Mouse (Mus musculus) cerebral cortex, adult 2 months (tissue): Measurements from ENCODE around the gene Borcs5.

Experiments used
- WGBS: fragments of 180-500 bp; shearing (Covaris S2); methylation state at CpG from one replicate; pipeline ENCODE4 v1.1.7; 2018; 5-methylcytosine and 5-hydroxymethylcytosine counted together

Borcs5 gene

DNA sequence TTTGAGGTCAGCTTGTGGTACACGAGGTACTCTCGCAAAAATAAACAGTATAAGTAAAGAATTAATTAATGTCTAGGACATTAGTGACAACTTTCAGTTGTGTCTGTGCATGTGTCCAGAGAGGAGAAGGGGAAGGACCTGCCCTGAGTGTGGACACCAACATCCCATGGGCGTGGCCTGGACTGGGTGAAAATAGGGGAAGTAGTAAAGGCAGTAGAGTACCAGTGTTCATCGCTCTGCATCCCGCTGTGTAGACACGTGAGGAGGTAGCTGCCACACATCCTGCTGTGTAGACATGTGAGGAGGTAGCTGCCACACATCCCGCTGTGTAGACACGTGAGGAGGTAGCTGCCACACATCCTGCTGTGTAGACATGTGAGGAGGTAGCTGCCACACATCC is 34.4 kb downstream of the Borcs5 start:
- 83% methylated on average over 8 of the region's 8 CpGs for WGBS

- WGBS, result 60% methylated on average over 4 of the region's 4 CpGs
Measured at GRCm38 (mm10) chr6:134677504-134677903, 38.2 kb downstream of the Borcs5 start.

GRCm38 (mm10) chr6:134678037-134678436 is 38.7 kb downstream of the Borcs5 start:
- 92% methylated on average over 3 of the region's 3 CpGs for WGBS

DNA sequence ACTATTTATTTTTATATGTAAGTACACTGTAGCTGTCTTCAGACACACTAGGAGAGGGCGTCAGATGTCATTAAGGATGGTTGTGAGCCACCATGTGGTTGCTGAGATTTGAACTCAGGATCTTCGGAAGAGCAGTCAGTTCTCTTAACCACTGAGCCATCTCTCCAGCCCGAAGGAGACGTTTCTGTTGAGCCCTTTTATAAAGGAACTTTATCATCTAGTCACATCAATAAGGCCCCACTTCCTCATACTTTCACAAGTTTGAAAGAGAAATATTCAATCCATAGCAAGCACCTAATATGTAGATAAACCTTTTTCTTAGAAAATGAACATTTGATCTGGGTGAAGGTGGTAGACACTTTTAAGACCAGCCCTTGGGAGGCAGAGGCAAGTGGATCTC is 40.0 kb downstream of the Borcs5 start:
- 96% methylated on average over 4 of the region's 4 CpGs for WGBS

DNA sequence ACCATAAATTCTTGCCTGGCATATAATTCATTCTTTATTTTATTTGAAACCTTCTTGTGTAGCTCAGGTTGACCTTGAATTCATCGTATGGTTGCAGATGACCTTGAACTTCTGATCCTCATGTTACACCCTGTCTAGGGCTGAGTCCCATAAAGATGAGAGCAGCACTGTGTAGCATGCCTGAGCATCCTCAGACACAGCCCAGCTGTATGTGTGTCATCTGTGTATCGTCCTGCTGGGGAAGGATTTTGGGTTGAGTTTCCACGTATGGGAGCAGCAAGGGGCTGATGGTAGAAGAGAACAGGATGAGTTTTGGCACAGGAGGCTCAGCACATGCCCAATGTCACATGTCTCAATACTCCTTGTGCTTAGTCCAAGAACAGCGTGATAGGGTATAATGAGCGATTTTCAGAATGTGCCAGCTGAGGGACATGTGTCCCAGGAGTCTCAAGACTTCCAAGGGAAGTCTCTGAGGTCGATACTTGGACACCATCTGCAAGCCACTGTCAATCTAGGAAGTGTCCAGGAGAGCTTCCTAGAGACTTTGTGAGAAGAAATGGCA is 45.1 kb downstream of the Borcs5 start:
- 66% methylated on average over 6 of the region's 6 CpGs for WGBS

GRCm38 (mm10) chr6:134685040-134685439 is 45.7 kb downstream of the Borcs5 start:
- WGBS, result 71% methylated on average over 2 of the region's 2 CpGs

- WGBS, result 93% methylated on average over 6 of the region's 6 CpGs
Measured at GRCm38 (mm10) chr6:134685515-134685914, 46.2 kb downstream of the Borcs5 start.

DNA sequence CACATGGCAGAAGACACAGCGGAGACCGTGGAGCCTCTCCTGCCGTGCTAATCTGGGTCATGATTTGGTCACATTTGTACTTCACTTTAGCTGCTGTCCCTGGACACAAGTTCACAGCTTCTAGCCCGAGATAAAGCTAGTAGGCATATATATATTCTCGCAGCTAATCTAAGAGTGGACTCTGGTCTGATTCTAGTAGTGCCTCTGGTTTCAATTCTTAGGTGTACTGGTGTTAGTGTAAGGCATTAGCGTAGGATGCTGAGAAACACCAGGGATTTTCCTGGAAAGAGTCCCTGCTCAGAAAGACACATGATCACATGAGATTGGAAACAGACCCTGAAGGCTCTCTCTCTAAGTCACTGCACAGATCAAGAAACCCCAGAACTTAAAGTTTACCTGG is 55.2 kb downstream of the Borcs5 start:
- 84% methylated on average over 6 of the region's 6 CpGs for whole genome bisulfite sequencing

DNA sequence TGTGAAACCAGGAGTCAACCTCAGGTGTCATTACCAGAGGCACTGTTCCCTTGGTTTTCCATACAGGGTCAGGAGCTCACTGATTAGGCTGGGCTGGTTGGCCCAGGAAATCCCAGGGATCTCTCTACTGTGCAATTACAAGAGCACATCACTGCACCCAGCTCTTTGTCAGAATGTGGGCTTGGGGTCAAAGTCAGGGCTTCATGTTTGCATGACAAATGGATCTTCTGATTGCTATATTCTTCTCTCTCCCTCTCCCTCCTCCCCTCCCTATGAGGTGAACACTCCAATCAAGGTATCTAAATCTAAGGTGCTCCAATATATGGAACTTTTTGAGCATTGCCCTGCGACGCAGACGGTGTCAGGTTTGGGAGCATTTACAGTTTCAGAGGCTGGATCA is 55.7 kb downstream of the Borcs5 start:
- WGBS, result 98% methylated on average over 3 of the region's 3 CpGs

DNA sequence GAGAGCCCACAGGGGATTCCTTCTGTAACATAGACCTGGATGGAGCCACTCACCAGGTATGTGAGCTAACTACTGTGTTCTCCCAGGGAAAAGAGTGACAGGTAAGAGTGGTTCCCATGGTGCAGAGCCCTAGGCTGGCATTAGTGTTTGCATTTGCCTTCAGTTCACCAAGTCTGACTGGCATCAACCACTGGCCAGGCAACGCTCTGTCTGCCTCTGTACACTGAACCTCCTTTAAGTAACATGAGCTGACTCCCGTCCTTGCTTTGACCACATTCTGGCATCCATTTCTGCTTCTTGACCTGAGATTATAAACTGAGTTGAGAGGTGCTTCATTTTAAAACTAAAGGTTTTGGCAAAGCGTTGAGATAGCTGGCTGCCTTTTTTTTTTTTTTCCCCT is 56.3 kb downstream of the Borcs5 start:
- WGBS, result 85% methylated on average over 3 of the region's 3 CpGs

- WGBS, result 56% methylated on average over 4 of the region's 4 CpGs
Measured at GRCm38 (mm10) chr6:134696146-134696545, 56.8 kb downstream of the Borcs5 start.

DNA sequence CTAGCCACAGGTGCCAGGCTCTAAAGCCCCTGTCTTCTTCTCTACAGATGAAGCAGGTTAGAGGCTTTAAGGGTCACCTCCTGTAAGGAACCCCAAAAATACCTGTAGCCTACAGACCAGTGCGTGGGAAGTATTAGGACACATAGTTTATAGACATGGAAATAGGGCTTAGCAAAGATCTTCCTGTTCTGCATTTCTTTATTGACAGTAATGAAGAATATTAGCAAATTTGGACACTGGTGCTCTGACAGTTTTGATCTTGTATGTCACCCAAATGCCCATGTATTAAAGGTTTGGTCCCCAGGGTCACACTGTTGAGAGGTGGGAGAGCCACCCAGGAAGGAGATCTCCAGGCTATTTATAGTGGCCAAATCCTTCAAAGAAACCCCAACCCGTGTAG is 57.2 kb downstream of the Borcs5 start:
- WGBS, result 57% methylated on average over 2 of the region's 2 CpGs

GRCm38 (mm10) chr6:134698243-134698642 is 58.9 kb downstream of the Borcs5 start:
- 99% methylated on average over 5 of the region's 5 CpGs for WGBS

DNA sequence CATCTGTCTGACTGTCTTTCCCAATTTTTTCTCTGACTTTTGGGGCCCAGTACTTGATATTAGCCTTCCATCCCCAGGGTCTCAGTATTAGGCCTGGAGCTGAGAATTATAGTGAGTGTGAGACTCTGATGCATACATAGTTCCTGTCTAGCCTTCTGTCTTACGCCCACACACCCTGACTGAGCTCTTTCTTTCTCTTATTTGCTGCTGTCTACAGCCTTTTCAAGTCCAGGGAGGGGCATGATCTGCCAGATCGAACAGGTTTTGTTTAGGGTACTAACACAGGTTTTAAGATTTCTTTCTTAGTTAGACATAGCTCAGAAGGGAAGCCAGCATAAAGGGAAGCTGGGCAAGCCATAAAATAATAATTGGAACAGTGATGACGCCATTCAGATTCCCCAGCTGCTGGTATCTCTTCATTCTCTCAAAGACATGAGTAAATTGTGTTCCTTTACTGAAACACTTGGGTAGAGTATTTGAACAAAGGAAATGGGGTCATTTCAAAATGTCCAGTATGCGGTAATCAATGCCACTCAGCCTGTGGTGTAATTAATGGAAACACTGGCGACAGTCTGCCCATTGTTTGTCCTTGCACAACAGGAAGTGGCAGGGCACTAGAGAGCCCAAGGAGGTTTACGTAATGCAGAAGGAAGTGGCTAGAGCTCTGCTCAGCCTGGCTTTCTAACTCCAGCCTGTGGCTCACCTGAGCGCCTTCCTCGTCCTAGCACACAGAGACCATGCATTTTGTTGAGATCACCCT is 61.3 kb downstream of the Borcs5 start:
- 57% methylated on average over 8 of the region's 8 CpGs for WGBS

DNA sequence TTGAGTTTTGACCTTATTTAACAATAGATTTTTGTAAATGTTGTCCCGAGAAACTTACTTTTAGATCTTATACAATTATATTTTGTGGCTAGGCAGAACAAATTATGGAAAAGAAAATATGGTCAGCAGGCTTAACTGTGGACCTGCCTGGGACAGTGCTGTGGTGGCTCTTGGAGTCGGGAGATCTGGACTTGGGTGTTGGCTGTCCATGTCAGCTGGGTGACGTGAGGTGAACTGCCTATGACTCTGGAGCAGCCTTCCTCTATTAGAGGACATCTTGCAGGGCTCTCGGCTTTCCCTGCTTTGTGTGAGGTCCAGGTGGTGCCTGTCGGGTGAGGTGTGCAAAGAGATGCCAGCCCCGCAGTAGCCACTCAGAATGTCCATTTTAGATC is 61.9 kb downstream of the Borcs5 start:
- WGBS, result 90% methylated on average over 6 of the region's 6 CpGs

DNA sequence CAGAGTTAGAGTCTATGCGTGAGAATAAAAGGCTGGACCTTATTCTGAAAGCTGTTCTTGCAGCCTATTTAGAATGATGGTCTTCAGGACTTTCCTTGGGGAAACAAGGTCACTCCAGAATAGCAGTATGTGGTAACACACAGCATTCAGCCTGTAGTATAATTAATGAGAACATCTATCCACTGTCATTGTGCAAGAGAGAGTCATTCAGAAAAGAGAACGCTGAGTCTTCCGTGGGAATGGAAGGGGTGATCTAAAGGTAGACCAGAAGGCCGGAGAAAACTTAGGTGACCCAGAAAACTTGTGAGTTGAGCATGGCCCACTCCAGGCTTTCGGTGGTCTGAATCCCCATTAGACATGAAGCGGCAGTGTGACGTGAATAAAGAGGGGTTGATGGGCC is 62.9 kb downstream of the Borcs5 start:
- WGBS, result 97% methylated on average over 7 of the region's 7 CpGs

DNA sequence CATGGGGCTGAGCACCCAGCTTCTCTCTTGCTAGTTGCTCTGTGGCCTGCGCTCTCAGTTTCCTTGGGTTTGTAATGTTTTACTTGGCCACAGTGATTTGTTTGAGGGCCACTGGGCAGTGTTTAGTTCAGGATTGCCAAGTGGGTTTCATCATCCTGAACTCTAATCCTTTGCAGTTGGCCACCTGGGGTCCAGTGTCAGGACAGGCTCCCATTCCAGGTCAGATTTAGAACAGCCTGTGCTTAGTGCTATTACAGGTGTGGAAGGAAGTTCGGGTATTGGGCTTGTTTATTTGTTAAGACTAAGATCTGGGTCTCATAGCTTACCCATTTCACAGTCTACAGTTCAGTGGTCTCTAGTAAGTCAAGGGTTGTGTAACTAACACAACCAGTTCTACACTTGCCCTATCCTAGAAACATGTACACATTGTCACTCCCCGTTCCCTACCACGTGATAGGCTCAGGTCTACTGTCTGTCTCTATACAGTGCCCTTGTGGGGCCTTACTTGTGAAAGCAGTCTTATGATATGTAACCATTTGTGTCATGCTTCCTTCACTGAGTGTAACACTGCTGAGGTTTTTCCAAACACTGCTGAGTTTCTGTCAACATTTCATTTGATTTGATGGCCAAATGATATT is 63.9 kb downstream of the Borcs5 start:
- 92% methylated on average over 4 of the region's 4 CpGs for WGBS

GRCm38 (mm10) chr6:134706467-134706866 is 67.2 kb downstream of the Borcs5 start:
- 67% methylated on average over 4 of the region's 4 CpGs for WGBS

DNA sequence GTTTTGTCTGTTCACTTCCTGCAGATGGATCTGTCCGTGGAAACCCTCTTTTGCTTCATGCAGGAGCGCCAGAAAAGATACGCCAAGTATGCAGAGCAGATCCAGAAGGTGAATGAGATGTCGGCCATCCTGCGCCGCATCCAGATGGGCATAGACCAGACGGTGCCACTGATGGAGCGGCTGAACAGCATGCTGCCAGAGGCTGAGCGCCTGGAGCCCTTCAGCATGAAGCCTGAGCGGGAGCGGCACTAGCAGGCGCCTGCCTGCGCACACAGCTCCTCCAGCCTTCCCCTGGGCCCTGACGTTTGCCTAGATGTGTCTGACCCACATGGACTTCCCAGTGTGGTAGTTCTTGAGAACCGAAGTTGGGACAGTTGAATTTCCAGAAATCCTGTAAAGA is 70.7 kb downstream of the Borcs5 start:
- WGBS, result 74% methylated on average over 15 of the region's 15 CpGs

DNA sequence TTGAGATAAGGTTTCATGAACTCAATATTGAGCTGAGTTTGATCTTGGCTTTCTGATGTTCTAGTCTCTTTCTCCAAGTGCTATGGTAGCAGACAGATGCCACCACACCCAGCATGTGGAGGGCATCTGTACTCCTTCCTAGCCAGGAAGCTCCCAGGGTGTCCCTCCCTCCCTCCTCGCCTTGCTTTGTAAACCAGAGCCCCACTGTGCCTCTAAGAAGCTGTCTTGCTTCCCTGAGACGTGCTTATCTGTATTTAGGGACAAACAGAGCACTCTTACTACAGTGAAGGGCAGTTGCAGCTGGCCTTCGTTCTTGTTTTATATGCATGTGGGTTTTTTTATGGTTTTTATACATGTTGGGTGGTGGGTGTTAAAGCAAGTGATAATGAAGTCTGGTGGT is 74.0 kb downstream of the Borcs5 start:
- 46% methylated on average over 3 of the region's 3 CpGs for WGBS

DNA sequence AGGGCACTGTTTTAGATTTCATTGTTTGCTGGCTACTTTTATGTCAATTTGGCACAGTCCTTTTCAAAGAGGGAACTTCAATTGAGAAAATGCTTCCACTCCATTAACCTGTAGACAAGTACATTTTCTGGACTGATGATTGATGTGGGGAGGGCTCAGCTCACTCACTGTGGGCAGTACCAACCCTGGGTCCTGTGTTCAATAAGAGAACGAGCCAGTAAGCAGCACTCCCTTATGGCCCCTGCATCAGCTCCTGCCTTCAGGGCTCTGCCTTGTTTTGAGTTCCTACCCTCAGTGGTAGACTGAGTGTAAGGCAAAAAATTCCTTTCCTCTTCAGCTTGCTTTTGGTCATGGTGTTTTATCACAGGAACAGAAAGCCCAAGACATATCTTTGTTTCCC is 74.6 kb downstream of the Borcs5 start:
- 81% methylated on average over 1 of the region's 1 CpGs for WGBS

GRCm38 (mm10) chr6:134716168-134716587 is 76.9 kb downstream of the Borcs5 start:
- WGBS, result 67% methylated on average over 6 of the region's 6 CpGs
